Mouse (Mus musculus): ENCODE results near the gene Fabp6.

The Fabp6 gene

DNA sequence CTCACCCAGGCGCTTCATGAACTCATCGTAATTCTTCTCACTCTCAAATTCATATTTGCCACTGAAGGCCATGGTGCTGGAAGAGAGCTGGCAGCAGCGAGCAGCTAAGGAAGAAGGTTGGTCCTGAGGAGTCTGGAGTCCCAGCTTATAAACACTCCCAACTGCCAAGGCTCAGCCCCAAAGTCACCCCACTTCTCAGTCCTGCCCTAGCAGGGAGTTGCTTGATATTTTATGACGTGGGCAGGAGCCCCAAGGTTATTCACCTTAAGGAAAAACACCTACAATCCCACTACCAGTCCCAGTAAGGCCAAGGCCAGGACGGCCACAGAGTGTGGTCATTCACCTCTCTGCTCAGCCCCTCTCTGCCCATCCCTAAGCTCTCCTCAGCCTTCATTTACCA lies at the start of gene Fabp6:
Gene Fabp6, minus strand, starts transcription at position 101 of the 400 bp plus-strand sequence.
- DNase-seq (ENCODE audit: low read depth, low spot score) = no peak

DNA sequence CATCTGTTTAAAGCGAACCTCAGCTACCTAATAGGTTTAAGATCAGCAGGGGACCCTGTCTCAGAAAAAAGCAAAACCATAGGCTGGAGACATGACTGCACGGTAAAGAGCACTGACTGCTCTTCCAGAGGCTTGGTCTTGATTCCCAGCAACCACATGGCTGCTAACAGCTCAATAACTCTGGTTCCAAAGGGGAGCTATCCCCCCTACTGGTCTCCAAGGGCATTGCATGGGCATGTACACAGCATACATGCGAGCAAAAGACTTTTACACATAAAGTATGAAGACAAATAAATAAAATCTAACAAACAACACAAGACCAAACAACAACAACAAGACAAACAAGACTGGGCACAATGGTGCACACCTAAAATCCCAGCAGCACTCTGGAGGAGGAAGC lies 43.9 kb upstream of the Fabp6 start:
- DNase-seq (ENCODE audit: low read depth, low spot score) = no peak

GRCm38 (mm10) chr11:43643180-43643591 lies 41.8 kb upstream of the Fabp6 start:
- peak; percentile 39 for DNase-seq (ENCODE audit: low read depth, low spot score)

- no peak for DNase-seq (ENCODE audit: low read depth, low spot score)
Observed at GRCm38 (mm10) chr11:43638486-43638885, 37.1 kb upstream of the Fabp6 start.

- DNase-seq (ENCODE audit: low read depth, low spot score) = peak; percentile 54
Observed at GRCm38 (mm10) chr11:43636761-43637160, 35.4 kb upstream of the Fabp6 start.

GRCm38 (mm10) chr11:43633658-43634401 lies 32.5 kb upstream of the Fabp6 start:
- no peak for DNase-seq (ENCODE audit: low read depth, low spot score)

- no peak for DNase-seq (ENCODE audit: low read depth, low spot score)
Observed at GRCm38 (mm10) chr11:43633165-43633564, 31.8 kb upstream of the Fabp6 start.

DNA sequence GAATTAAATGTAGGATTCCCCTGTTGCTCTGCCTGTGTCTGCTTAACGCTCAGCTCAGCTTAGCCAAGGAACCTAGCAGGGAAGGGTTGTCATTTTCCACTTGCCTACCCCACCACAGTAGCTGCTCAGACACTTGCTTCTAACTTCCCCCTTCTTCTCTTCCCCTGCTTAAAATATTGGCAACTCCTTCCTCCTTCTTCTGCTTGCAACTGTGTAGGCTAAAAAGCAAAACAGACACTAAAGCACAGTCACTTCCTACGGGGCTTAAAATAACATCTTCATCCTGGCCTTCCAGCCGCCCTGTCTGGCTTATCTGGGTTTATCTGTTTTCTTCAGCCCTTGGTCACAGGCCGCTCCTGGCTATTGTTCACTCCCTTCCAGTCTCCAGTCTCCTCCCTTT lies 31.2 kb upstream of the Fabp6 start:
- peak; percentile 84 for DNase-seq (ENCODE audit: low read depth, low spot score)

- no peak for DNase-seq (ENCODE audit: low read depth, low spot score)
Observed at GRCm38 (mm10) chr11:43631645-43632044, 30.3 kb upstream of the Fabp6 start.

GRCm38 (mm10) chr11:43626927-43627645 lies 25.7 kb upstream of the Fabp6 start:
- DNase-seq (ENCODE audit: low read depth, low spot score) = peak; percentile 78

GRCm38 (mm10) chr11:43626300-43626926 lies 25.1 kb upstream of the Fabp6 start:
- peak; percentile 52 for DNase-seq (ENCODE audit: low read depth, low spot score)

- peak; percentile 49 for DNase-seq (ENCODE audit: low read depth, low spot score)
Observed at GRCm38 (mm10) chr11:43624341-43624740, 23.0 kb upstream of the Fabp6 start.

DNA sequence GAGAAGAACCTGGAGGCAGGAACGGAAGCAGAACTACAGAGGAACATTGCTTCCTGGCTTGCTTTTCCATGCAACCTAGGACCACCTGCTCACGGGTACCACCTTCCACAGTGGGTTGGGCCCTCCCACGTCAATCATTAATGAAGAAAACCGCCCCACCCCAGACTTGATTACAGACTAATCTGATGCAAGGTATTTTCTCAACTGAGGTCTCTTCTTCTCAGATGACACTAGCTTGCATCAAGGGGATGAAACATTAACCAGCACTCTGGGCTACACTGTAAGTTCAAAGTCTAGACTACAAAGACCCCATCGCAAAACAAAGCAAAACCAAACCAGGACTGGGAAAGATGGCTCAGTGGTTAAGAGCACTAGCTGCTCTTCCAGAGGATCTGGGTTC lies 20.4 kb upstream of the Fabp6 start:
- no peak for DNase-seq (ENCODE audit: low read depth, low spot score)

- DNase-seq (ENCODE audit: low read depth, low spot score) = no peak
Observed at GRCm38 (mm10) chr11:43618403-43618802, 17.1 kb upstream of the Fabp6 start.

GRCm38 (mm10) chr11:43617924-43618323 lies 16.6 kb upstream of the Fabp6 start:
- no peak for DNase-seq (ENCODE audit: low read depth, low spot score)

- peak; percentile 45 for DNase-seq (ENCODE audit: low read depth, low spot score)
Observed at GRCm38 (mm10) chr11:43612834-43613488, 11.6 kb upstream of the Fabp6 start.

DNA sequence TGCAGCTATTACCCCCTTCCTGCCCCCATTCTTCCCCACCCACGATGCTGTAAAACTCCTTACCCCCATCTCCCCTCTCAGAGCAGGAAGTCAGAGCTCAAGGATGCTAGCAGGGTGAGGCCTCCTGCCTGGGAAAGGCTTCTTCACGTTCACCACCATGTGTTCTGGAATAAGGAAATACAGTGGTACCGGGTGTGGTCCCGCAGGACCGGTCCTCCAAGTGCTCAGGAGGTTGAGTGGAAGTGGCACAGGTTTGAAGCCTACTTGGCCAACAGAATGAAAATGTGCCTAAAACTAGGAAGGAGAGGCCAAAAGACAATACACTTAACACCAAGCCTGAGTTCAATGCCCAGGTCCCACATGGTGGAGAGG lies 9.3 kb upstream of the Fabp6 start:
- DNase-seq (ENCODE audit: low read depth, low spot score) = no peak

DNA sequence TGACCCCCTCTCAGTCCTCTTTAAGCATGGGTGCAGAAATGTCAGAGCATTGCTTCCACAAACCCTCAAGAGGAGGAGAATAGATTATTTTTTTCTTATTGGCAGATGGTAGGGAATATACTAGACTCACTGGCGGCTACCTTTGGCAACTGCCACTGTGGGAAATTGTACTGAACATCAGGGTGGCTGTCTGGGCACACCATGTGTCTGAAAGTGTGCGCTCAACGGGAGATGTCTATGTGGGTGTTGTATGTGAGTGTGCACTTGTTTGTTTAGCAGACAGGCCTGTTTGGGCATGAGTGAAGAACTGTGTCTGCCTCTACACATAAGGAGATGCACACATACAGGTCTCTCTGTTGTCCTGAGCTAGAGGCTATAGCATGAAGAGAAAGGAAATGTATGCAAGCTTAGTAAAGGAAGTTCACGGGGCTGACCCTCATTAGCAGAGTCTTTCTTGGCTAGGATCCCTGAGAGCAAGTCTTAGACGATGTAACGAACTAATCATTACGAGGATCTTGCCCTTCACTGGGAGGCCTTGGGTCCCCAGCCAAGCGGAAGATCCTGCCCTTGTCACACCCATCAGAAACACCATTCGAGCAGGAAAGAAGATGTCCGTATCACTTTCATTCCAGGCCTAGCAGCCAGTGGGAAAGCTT lies 8.8 kb upstream of the Fabp6 start:
- no peak for DNase-seq (ENCODE audit: low read depth, low spot score)

- no peak for DNase-seq (ENCODE audit: low read depth, low spot score)
Observed at GRCm38 (mm10) chr11:43608440-43608839, 7.1 kb upstream of the Fabp6 start.

DNA sequence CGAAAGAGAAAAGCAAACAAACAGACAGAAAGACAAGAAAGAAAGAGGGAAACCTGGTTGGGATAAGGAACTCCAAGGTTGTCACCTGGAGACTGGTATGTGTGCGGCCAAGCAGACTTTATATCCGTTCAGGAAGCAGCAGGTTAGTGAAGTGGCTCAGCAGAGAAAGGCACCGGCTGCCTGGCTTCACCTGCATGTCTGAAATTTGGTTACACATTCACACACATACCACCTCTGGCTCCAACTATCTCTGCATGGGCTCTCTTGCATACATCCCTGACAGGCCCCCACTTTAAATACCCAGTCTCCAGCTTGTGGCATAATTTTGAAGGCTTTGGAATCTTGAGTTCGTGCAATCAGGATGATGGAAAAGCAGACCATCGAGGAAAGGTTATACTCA lies 4.5 kb upstream of the Fabp6 start:
- no peak for DNase-seq (ENCODE audit: low read depth, low spot score)

DNA sequence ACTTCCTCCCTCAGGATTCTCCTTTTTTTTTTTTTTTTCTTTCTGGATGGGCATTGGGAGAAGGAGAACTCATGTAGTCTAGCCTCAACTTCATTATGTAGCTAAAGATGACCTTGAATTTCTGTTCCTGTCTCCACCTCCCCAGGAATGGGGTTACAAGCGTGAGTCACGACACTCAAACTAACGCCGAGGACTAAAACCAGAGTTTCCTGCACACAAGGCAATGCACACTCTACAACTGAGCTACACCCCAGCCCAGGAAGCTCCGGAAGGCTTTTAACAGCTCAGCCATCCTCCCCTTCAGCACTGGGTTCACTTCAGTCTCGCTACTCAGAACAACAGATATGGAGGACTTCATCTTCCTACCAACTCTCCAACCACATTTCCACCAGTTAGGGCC lies 3.6 kb upstream of the Fabp6 start:
- no peak for DNase-seq (ENCODE audit: low read depth, low spot score)

DNA sequence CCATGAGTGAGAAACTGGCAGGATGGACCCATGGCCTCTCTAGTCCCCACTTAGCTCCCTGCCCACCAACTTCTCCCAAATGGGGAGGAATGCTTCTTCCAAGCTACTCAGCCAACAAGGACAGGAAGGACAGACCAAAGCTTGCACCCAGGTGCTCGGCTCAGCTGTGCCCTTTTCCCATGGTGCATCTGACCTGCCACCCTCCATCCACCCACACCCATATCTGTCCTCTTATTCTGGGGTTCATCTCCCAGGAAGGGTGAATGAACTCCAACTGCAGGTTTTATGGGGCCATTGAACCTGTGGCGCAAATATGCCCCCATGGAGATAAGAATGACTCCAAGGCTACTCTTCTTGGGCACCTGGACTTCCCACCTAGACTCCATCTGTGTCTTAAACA lies 2.9 kb upstream of the Fabp6 start:
- DNase-seq (ENCODE audit: low read depth, low spot score) = no peak

Measured in telencephalon, adult 2 months (tissue).